Mouse (Mus musculus): ENCODE measurements around the gene Cfap57.
"Not testable (repeated sequence)": the region's sequence is repeated elsewhere in the genome, so short reads cannot be mapped to it uniquely, and the experiment has no call there.

Cfap57 gene

GRCm38 (mm10) chr4:118564062-118564925 lies 56.3 kb downstream of the Cfap57 start:
- DNase-seq (ENCODE audit: low spot score), result peak; percentile 28

GRCm38 (mm10) chr4:118553039-118553649 lies 67.4 kb downstream of the Cfap57 start:
- no peak for DNase-seq (ENCODE audit: low spot score)

GRCm38 (mm10) chr4:118548130-118548480 lies 72.5 kb downstream of the Cfap57 start:
- not testable (repeated sequence) for DNase-seq (ENCODE audit: low spot score)

- not testable (repeated sequence) for DNase-seq (ENCODE audit: low spot score)
Observed at GRCm38 (mm10) chr4:118547424-118548129, 73.0 kb downstream of the Cfap57 start.

GRCm38 (mm10) chr4:118544441-118545127 lies 76.0 kb downstream of the Cfap57 start:
- DNase-seq (ENCODE audit: low spot score), result no peak

GRCm38 (mm10) chr4:118543592-118544260 lies 76.9 kb downstream of the Cfap57 start, which contains the start of gene Tmem125:
TSS of gene Tmem125 (minus strand) at chr4:118544044.
- no peak for DNase-seq (ENCODE audit: low spot score)

GRCm38 (mm10) chr4:118543158-118543530 lies 77.4 kb downstream of the Cfap57 start:
- no peak for DNase-seq (ENCODE audit: low spot score)

- DNase-seq (ENCODE audit: low spot score), result no peak
Observed at GRCm38 (mm10) chr4:118542510-118543157, 77.9 kb downstream of the Cfap57 start.

- DNase-seq (ENCODE audit: low spot score), result no peak
Observed at GRCm38 (mm10) chr4:118539904-118540303, 80.7 kb downstream of the Cfap57 start.

GRCm38 (mm10) chr4:118537801-118538200 lies 82.8 kb downstream of the Cfap57 start:
- DNase-seq (ENCODE audit: low spot score), result no peak

- no peak for DNase-seq (ENCODE audit: low spot score)
Observed at GRCm38 (mm10) chr4:118535610-118536009, 85.0 kb downstream of the Cfap57 start.

- DNase-seq (ENCODE audit: low spot score), result no peak
Observed at GRCm38 (mm10) chr4:118533605-118534004, 87.0 kb downstream of the Cfap57 start.

- DNase-seq (ENCODE audit: low spot score), result no peak
Observed at GRCm38 (mm10) chr4:118533156-118533555, 87.4 kb downstream of the Cfap57 start.

GRCm38 (mm10) chr4:118532663-118533062 lies 87.9 kb downstream of the Cfap57 start:
- no peak for DNase-seq (ENCODE audit: low spot score)

GRCm38 (mm10) chr4:118527720-118528119 lies 92.9 kb downstream of the Cfap57 start:
- no peak for DNase-seq (ENCODE audit: low spot score)

GRCm38 (mm10) chr4:118527335-118527681 lies 93.3 kb downstream of the Cfap57 start:
- DNase-seq (ENCODE audit: low spot score), result no peak

- DNase-seq (ENCODE audit: low spot score), result no peak
Observed at GRCm38 (mm10) chr4:118526408-118527334, 93.9 kb downstream of the Cfap57 start, which contains the start of gene 2610528J11Rik. TSS of gene 2610528J11Rik (plus strand) at chr4:118526999.

- DNase-seq (ENCODE audit: low spot score), result no peak
Observed at GRCm38 (mm10) chr4:118525779-118526178, 94.8 kb downstream of the Cfap57 start.

GRCm38 (mm10) chr4:118523976-118524375 lies 96.6 kb downstream of the Cfap57 start:
- no peak for DNase-seq (ENCODE audit: low spot score)

- no peak for DNase-seq (ENCODE audit: low spot score)
Observed at GRCm38 (mm10) chr4:118522248-118522647, 98.3 kb downstream of the Cfap57 start.
